Mouse (Mus musculus) cerebellum, postnatal 10 days (tissue): Measurements from ENCODE around the gene Gm12695.

Experiments used
- DNase-seq, 2 experiments: peaks; one replicate each; pipeline ENCODE4 v3.0.0; 2021; ENCODE audit warnings: mixed read lengths in 2 of 2

Gm12695 gene

GRCm38 (mm10) chr4:96697511-96698217 lies 87.3 kb downstream of the Gm12695 start:
- peak; percentile 86 to 93 for DNase-seq

GRCm38 (mm10) chr4:96696614-96697360 lies 88.2 kb downstream of the Gm12695 start:
- peak; percentile 92 to 93 for DNase-seq

- no peak for DNase-seq
Measured at GRCm38 (mm10) chr4:96687358-96687803, 97.6 kb downstream of the Gm12695 start.

GRCm38 (mm10) chr4:96683474-96683873 lies 101.5 kb downstream of the Gm12695 start:
- DNase-seq: peak; percentile 22 to 61

GRCm38 (mm10) chr4:96680966-96681365 lies 104.0 kb downstream of the Gm12695 start:
- DNase-seq: no peak

GRCm38 (mm10) chr4:96680233-96680632 lies 104.8 kb downstream of the Gm12695 start:
- peak; percentile 60 to 63 for DNase-seq
